Mouse (Mus musculus): ENCODE results near the gene Ehbp1.

The Ehbp1 gene

GRCm38 (mm10) chr11:22342242-22343207, at the start of gene Ehbp1:
Ehbp1 (minus strand) TSS chr11:22342292.
- CTCF ChIA-PET, result no interaction called here

- CTCF ChIA-PET, result no interaction called here
These were observed 45.5 kb upstream of the Ehbp1 start for GRCm38 (mm10) chr11:22387472-22388098.

DNA sequence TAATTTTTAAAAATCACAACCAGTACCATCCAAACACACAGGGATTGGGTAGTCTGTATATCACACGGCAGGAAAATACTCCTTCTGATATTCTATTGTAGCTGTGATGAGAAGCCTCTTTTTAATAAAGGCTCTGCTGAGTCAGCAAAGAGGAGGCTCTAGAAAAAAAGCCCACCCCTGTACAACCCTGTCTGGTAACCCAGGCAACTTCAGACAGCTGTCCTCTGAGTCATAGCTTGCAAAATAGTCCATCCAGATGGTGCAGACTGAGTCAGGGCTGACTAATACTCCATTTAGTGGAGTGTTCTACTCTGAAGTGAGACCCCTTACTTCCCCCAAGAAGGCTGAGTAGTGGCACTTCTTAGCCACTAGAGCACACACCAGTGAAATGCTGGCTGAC, 41.4 kb upstream of the Ehbp1 start:
- CTCF ChIA-PET, result no interaction called here

- CTCF ChIA-PET, result no interaction called here
These were observed 32.7 kb upstream of the Ehbp1 start for GRCm38 (mm10) chr11:22374811-22375210.

GRCm38 (mm10) chr11:22373290-22373674, 31.2 kb upstream of the Ehbp1 start:
- CTCF ChIA-PET, result no interaction called here

GRCm38 (mm10) chr11:22372609-22373289, 30.7 kb upstream of the Ehbp1 start:
- CTCF ChIA-PET, result no interaction called here

- CTCF ChIA-PET, result no interaction called here
These were observed 27.7 kb upstream of the Ehbp1 start for GRCm38 (mm10) chr11:22369841-22370240.

- CTCF ChIA-PET, result no interaction called here
These were observed 26.5 kb upstream of the Ehbp1 start for GRCm38 (mm10) chr11:22368621-22369020.

DNA sequence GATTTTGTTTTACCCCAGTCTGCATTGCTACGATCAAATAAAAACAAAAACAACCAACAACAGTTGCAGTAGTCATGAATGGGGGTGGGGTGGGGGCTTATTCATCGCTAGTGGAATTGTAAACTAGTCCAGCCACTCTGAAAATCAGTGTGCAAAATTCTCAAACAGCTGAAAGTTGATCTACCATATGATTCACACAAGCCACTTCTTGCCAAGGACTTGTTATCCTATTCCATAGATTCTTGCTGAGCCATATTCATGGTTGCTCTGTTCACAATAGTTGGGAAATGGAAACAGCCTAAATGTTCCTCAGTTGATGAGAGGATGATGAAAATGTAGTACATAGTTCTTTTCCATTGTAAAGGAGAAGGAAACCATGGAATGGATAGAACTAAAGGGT, 24.4 kb upstream of the Ehbp1 start:
- CTCF ChIA-PET, result no interaction called here

DNA sequence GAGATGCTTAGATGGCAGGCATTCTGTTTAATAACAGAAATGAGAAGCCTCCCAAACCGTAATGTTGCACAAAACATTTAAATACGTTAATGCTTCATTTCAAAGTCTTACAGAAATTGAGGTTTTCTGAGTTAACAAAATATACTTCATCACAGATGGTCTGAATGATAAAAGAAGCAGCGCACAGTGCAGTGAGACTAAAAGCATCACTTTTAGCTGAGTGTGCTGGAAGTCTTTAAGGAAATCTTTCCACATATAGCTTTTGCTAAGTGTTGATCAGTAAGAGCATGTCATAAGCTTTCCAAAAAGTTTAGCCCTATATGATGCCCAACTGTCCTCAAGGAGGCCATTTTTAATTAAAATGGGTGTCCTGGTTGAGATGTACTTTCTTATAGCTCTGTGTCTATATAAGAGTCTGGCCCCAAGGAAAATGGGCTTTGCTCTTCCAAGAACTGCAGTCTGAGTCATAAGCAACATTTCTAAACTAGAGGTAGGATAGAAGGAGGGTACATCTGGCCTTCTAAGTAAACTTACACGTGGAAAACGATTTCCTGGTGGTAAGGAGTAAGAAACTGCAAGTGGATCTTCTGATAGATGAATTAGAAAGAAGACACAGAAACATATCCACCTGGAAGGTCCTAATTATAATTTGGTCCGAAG, 12.0 kb upstream of the Ehbp1 start:
- CTCF ChIA-PET, result interaction anchor here (0.6 kb wide), 1 partner anchor 82 kb away, joined by 3 read pairs; no protein-coding TSS in a partner anchor

DNA sequence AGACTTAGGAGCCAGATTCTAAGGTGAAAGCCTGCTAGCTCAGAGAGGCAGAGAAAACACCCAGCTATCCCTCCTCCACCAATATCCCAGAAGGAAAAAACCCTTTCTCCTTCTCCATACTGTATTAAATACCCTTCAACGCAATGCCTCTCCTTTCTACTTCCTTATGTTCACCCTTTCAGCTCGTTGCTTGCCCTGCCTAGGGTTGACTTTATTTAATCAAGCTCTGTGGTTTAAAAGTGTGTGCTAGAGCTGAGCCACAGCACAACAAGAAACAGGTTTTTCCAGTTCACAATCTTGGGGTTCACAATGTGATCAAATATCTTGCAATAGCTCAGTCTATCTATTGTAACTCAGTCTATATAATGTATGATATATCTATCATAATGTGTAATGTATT, 7.9 kb upstream of the Ehbp1 start:
- CTCF ChIA-PET, result no interaction called here

DNA sequence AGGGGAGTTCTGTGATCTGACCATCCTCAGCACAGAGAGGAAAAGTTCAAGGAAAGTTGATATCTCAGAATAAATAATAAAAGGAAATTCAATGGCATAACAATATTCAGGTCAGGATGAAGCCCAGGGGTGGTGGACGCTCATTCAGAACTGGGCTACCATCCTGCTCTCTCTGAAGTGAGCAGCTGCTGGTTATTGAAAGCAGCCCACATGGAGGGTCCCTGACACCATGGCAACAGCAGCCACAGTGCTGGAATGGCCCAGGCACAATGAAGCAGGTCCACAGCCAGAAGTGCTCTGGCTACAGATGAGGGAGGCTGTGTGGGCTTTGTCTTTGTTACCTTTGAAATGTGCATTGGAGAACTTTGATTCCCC, 6.4 kb upstream of the Ehbp1 start:
- CTCF ChIA-PET, result no interaction called here

DNA sequence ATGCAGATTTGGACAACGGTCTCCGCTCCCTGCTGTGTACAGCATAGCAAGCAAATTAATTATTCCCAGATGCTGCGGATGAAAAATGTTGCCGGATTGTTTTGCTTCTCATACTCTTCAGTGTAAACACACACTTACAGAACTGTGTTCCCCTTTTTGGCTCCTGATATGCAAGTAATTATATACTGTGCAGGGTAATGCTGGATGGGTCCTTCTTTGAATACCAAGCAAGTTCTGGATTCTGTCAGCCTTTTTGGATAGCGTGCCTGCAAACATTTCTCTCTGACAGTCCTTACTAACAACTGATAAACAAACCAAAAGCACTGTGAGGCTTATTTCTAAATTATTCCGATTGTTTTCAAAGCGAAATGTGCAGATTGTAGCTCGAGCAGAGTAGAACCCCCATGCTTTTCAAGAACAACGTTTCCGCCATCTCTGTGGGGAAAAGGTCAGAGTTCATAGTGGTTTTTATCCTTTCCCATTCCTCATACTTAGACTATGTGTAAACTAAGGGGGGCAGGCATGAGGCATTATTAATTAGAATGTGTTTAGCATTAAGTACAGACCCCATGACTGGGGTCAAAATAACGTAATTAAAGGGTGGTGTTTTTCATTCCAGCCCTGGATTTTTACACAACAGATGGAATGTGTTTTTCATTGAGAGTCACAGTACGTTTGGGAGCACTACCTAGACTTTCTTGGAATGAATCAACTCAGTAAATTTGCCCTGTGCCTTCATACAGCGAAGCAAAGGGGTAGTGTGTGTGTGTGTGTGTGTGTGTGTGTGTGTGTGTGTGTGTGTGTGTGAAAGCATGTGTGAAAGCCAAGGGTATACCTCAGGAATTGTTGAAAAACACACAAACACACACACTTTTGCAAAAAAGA, 5.8 kb upstream of the Ehbp1 start:
- CTCF ChIA-PET, result no interaction called here

- CTCF ChIA-PET, result no interaction called here
These were observed 14.7 kb downstream of the Ehbp1 start for GRCm38 (mm10) chr11:22327302-22327910.

DNA sequence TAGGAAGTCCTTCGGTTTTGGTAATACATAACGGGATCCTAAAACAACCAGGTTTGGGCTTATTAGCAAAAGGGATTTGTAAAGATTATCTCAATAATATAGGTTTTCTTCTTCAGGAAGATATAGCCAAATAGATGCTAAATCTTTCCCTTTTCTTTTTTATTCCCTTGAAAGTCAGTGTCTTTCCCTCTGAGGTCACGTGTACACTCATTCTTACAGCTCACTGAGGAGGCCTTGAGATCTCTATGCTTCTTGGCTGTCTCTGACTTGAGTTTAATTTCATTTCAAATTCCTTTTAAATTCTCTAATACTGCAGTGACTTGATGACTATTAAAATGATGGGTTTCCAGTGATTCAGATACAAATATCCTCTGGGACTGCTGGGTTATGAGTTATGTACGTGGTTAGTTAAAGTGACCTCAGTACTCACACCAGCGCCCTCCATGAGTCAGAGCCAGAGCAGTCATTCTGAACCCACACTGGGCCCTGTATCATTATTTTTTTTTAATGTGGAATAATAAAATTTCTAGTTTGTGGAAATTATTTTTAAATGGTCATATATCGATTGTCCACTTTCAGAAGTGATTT, 24.2 kb downstream of the Ehbp1 start:
- CTCF ChIA-PET, result no interaction called here

GRCm38 (mm10) chr11:22315801-22316200, 26.3 kb downstream of the Ehbp1 start:
- CTCF ChIA-PET, result no interaction called here

DNA sequence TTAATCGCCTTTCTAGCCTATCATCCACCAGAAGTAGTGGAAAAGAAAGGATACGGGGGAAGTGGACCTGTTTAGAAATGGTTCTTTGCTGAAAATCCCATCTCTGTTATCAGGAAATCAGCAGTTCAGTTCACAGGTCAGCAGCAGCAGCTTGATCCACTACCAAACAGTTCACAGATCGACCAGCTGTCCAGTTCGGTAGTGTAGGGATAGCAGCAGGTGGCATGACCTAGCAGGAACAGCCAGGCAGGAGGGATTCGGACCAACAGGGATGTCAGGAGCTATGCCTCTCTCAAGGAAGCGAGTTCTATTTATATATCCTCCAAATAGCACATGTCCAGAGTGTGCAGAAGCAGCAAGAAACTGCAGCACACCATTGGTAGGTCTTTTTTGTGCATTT, 40.9 kb downstream of the Ehbp1 start:
- CTCF ChIA-PET, result no interaction called here

DNA sequence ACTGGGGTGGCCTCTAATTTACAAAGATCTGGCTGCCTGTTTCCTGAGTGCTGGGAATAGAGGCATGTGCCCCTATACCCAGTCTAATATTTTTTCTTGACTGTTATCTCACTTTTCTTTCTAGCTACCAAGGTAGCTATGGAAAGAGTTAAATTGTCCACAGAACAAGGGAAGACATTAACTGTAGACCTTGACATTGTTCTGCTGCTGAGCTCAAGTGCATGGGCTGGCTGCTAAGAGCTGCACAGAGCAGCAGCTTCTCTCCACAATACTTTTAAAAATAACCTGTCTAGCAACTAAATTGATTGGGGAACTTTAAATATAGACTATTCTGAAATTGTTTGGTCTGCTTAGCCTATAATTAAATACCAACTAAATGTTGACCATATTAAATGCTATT, 52.9 kb downstream of the Ehbp1 start:
- CTCF ChIA-PET, result interaction anchor here (0.5 to 0.6 kb wide), 2 partner anchors 519 to 693 kb away, joined by 3 read pairs; partner anchors contain the start of gene Commd1

- CTCF ChIA-PET, result no interaction called here
These were observed 54.6 kb downstream of the Ehbp1 start for GRCm38 (mm10) chr11:22287513-22287900.

GRCm38 (mm10) chr11:22286885-22287512, 55.1 kb downstream of the Ehbp1 start:
- CTCF ChIA-PET, result no interaction called here

Measured in spleen, embryonic (tissue).